Mouse (Mus musculus) cerebellum, adult 9-10 months (tissue): ENCODE data around the gene Cd69.
A peak's percentile ranks its signal among the peaks of the same experiment; 100 is the strongest.

Experiments
- DNase-seq: peaks from one replicate; pipeline ENCODE4 v3.0.0; 2022

The Cd69 gene

DNA sequence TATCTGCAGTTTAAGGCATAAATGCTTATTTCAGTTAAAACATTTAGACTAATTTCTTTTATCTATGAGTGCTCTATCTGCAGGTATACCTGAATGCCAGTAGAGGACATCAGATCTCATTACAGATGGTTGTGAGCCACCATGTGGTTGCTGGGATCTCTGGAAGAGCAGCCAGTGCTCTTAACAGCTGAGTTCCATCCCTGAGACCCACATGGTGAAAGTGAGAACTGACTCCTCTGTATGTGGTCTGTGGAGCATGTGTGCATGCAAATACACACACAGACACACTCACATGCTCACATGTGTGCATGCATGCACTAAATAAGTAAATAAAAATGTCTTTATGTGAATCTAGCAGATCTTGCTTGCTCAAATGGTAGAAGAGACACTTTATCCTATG lies 29.4 kb downstream of the Cd69 start:
- DNase-seq: no peak

DNA sequence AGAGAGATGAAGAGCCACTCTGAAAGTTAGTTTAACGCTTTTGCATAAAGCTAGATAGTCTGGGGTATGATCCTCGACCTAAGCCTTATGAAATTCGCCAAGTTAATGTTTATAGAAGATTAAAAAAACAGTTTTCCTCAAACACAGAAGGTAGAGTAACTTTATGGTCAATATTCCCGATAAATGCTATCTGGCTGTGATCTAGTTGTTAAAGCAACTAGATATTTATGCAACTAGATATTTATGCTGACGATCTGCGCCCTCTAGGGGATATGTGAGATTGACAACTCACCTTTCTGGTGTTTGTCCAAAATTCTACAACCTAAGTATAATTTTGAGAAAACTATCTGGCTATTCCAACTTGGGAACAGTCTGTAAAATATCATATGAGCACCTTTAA lies 33.3 kb downstream of the Cd69 start:
- DNase-seq: no peak

GRCm38 (mm10) chr6:129241471-129241870 lies 33.8 kb downstream of the Cd69 start:
- DNase-seq: no peak

- no peak for DNase-seq
These were observed 35.5 kb downstream of the Cd69 start for GRCm38 (mm10) chr6:129239564-129240248.

DNA sequence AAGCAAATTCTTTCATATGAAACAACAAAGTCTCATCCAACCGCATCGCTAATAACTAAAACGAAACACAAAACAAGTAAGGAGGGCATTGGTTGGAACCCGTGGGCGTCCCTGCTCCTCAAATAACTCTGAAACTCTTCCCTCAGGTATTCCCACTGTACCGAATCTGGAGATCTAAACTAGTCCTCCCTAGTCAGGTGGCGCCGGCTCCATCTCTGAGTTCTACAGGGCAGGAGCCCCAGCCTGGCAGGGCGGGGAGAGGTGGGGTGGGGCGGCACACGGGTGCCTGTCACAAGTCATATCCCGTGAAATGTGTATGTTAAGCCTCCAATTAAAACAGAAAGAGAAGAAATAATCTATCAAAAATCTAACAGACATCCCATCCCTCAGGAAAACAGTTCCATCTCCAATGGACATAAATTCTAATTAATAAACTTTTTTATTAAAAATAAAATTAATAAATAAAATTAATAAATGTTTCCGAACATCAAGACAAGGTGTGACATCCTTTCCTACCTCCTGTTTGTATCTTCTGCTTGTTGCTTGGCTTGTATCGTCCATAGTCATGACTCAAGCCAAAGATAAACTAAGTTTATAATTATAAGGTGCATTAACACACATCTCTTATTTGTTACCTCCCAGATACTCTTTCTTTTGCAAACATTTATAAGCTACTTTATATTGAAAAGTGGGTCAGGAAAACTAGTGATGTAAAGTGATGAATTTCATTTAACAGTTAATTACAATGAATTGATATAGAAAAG lies 36.8 kb downstream of the Cd69 start:
- no peak for DNase-seq

DNA sequence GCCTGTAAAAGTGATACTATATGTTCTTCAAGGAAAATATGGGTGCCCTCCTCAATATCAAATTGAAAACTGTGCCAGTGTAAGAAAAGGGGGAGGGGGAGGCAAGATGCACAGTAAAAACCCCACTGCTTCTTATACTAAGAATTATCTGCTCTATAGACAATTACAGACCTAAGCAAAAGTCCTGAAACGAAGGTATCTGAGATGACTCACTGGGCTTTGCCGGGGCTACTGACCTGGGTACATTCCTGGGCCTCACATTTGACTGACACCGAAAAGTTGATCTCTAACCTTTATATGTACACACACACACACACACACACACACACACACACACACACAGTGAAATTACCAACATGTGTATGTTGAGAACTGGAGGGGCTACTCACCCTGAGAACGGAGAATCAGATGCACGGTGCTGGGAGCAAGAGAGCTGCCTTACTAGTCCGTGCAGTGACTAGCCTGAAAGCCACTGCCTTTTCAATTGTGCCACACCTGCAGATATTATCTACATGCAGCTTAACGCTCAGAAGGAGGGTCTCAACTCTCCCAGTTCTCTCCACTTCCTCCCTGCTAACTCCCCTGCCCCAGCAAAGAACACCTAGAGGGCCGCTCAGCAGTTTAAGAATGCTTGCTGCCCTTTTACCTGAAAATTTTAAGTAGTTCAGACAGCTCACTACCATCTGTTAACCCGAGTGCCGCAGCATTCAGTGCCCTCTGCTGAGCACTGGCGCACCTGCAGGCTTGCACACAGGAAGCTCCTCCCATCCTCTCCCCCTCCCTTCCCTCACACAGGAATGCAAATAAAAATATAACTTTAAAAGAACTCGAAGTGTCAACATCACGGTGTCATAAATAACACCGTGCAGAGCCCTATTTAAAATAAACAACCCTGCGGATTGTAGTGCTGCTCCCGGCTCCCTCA lies 37.6 kb downstream of the Cd69 start:
- peak; percentile 61 for DNase-seq

- no peak for DNase-seq
These were observed 38.4 kb downstream of the Cd69 start for GRCm38 (mm10) chr6:129236652-129237342.

DNA sequence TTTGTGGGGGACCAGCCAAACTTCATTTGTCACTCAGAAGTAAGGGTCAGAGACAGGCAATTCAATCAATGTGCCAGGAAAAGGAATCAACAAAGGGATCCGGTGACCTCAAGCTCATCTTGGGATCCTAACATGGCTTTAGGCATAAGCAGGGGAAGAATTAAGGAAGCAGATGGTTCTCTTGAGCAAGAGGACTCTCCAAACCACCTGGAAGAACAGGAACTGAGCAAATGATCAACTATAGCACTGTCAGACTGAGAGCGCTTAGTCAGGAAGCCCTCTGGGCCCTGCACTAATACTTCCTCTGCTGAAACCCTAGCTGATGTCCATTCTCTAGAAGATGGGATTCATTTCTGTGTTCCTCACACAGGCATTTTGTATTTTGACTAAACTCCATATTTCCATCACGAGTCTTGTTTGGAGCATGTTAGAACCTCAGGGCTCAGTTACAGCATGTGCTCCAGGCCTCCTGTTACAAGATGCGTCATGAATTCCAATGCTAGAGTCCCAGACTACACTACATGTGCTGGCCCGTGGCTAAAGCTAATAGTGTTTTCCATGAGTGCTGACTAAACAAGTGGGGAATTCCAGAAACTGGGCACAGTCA lies 39.3 kb downstream of the Cd69 start:
- no peak for DNase-seq

DNA sequence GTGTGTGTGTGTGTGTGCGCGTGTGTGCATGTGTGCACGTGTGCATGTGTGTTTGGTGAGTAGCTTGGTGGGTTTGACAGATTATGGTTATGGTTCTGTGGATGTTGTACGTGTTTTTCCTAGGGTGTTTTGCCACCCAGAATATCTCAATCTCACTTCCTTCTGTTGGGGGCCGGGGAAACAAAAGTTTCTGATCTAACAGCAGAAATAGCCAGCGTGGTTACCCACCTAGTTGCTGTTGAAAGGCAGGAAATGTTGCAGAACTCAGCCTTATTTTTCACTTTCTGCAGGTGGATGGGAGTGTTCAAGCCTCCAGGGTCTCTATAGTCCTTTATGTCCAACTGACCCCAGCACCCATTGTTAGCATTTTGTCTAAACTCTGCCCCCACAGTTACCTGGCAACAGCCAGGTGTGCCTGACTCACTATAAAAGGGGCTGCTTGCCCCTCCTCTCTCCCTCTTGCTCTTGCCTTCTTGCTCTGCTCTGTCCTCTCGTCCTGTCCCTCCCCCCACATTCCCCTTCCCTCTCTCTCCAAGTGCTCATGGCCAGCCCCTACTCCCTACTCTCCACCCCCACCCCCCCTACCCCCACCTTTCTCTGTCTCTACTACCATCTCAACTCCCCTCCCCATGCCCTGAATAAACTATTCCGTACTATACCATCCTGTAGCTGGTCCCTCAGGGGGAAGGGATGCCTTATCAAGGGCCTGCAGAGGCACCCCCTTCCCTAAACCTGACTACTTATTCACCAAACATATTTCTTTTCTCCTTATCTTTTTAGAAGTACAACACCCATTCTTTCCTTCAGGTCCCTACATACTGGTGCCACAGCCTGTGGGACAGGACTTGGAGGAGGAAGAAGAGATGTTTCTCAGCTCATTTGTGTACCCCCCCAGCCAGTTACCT lies 40.5 kb downstream of the Cd69 start:
- DNase-seq: no peak

- DNase-seq: no peak
These were observed 41.3 kb downstream of the Cd69 start for GRCm38 (mm10) chr6:129233955-129234369.

- no peak for DNase-seq
These were observed 41.8 kb downstream of the Cd69 start for GRCm38 (mm10) chr6:129233366-129233954.

DNA sequence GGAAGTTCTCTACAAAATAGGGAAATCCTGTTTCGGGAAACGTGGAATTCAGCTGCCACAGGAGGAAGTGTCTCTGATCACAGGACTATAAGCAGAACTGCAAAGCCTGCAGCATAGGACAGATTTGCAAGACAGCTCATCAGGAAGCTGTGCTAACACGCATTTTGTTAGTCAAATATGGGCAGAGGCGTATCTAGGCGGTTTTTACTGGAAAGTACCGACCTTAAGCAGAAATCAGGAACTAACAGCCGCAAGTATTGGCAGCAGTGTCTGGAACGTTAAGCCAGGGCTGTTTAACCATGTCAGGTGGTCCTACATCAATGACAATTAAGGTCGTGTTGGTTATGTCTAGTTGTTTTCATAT lies 42.4 kb downstream of the Cd69 start:
- DNase-seq: no peak

DNA sequence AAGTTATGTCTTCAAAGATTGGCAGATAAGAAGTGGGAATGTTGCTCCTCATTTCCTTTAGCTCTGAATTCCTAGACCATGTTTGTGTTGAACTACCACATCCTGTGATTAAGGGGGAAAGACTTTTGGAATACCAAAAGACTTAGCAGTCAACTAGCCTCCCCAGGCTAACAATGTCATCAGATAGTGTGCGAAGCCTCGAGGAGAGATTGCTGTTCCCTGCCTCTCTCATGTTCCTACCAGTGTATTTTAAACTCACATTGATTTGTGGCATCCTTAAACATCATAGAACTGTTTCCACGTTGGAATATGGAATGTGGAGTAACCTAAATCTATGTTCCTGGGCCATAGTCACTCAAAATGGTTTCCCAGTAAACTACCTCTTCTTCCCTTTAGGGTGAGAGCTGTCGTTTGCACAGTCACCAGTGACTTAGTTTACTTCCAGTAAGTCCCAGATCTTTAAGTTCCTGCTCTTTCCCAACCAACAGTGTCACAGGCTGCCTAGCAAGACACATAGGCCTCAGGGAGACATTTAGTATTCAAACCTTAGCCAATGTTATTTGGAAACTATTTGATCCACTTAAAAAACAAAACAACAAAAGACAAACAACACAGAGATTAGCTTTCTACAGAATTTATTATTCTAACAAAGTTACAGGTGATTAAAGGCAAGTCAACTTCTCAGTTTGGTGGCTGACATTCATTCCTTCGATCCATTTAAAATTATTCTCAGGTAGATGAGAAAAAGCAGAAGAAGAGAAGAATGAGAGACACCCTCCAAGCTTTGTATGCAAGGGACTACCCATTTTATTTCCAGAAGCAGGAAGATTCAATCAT lies 43.0 kb downstream of the Cd69 start:
- DNase-seq: no peak

DNA sequence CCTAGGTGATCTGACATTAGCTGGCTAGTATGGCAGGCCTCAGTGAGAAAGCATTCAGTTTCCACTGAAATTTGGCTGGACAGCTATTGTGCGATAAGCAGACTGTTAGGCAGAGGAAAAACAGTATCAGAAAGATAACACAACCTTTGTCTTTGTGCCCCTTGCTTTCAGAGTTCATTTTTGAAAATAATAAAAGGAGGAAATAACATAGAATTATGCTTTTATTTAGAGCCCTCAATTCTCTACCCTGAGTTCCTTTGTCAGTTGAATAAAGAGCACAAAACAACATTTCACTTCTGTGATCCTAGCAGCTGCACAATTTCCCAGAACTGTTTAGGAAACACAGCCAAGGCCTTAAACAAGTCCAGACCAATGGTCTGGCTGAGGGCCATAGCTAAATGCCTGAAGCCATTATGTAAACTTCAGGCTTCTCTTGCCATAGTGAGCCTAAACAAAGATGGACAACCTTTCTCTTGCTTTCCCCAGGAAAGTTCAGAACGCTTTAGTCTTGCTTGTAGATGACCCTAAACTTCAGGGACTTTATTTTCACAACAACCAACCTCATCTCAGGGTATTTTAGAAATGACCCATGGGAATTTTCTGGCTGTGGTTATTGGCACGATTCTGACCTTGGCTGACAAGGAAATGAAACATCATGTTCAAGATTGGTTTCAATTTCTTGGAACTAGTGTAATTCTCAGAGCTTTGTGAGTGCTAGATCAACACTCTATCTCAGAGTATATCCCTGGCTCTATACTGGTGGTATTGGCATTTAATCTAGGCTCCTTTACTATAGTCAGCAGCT lies 45.3 kb downstream of the Cd69 start:
- no peak for DNase-seq

DNA sequence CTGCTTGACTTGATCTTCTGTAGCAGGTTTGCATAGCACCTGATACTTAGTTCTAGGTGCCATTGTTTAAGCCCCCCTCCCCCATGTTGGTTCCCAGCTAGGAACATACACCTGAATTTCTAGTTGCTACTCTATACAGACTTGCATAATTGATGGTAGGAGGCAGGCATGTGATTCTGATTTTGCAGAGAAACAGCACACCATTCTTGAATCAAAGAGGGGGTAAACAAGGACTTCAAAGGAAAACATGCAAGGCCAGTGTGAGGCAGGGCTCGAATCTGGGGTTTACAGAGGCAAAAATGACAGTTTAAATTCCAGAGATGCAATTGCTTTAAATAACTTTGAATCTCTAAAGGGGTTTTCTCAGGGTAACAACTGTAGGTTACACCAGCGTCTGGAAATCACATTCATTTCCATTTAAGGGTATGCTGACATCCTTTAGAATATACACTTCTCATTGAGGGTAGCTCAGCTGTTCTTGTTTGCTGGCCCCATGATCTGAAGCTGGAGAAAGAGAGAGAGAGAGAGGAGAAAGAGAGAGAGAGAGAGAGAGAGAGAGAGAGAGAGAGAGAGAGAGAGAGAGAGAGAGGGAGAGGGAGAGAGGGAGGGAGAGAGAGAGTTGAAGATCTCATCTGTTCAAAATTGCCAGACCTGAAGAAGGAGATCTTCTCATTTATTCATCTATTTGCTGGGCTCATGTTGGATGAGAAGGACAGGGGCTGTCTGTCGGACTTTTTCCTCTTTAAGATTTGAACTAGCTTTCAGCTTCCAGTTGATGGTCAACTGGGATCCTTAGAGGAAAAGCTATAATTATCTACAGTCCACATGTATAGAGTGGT lies 46.1 kb downstream of the Cd69 start:
- DNase-seq: no peak

- DNase-seq: no peak
These were observed 50.2 kb downstream of the Cd69 start for GRCm38 (mm10) chr6:129225078-129225477.

GRCm38 (mm10) chr6:129224090-129224489 lies 51.1 kb downstream of the Cd69 start:
- DNase-seq: no peak

GRCm38 (mm10) chr6:129223611-129224010 lies 51.6 kb downstream of the Cd69 start:
- no peak for DNase-seq
